Mouse (Mus musculus) intestine, embryonic 14.5 days (tissue): ENCODE measurements around the gene Ppard. TPM values are rescaled to one million over a fixed set of nuclear protein-coding genes. Genes with fewer than 3 reads are reported as not detected.

Experiments used
- ATAC-seq: fragments of 200-750 bp; cut with Nextera tagmentation; replicated peaks from 2 replicates; pipeline ENCODE4 v1.8.0; 2017; ENCODE audit warnings: low read depth, moderate number of reproducible peaks, moderate TSS enrichment, moderate library complexity; ENCODE audit not compliant: low FRiP score, low TSS enrichment
- DNase-seq: peaks from one replicate; pipeline ENCODE4 v3.0.0-alpha.2; 2018; ENCODE audit warnings: low spot score
- H3K27ac ChIP-seq: fragments of 300-500 bp; sonication (generic); 2 replicates; pipeline ENCODE4 v1.5.1; 2014; ENCODE audit warnings: low read depth, mild to moderate bottlenecking, control low read depth
- H3K27me3 ChIP-seq: fragments of 300-500 bp; sonication (generic); replicated peaks from 2 replicates; pipeline ENCODE4 v1.6.1; 2014; ENCODE audit warnings: low read length, control low read depth; ENCODE audit not compliant: control insufficient read depth, insufficient read depth
- H3K36me3 ChIP-seq: fragments of 300-500 bp; sonication (generic); 2 replicates; pipeline ENCODE4 v1.6.1; 2014; ENCODE audit warnings: low read length, control low read depth; ENCODE audit not compliant: control insufficient read depth, insufficient read depth
- H3K4me1 ChIP-seq: fragments of 300-500 bp; sonication (generic); replicated peaks from 2 replicates; pipeline ENCODE4 v1.6.1; 2014; ENCODE audit warnings: low read length, control low read depth, mixed read lengths; ENCODE audit not compliant: control insufficient read depth, insufficient read depth
- H3K4me2 ChIP-seq: fragments of 300-500 bp; sonication (generic); 2 replicates; pipeline ENCODE4 v1.6.1; 2014; ENCODE audit warnings: low read length
- H3K4me3 ChIP-seq: fragments of 300-500 bp; sonication (generic); 2 replicates; pipeline ENCODE4 v1.5.1; 2014; ENCODE audit warnings: low read depth, low read length, control low read depth, mixed read lengths
- H3K9ac ChIP-seq: fragments of 300-500 bp; sonication (generic); 2 replicates; pipeline ENCODE4 v1.6.1; 2014; ENCODE audit warnings: mild to moderate bottlenecking, low read length
- H3K9me3 ChIP-seq: fragments of 300-500 bp; sonication (generic); 2 replicates; pipeline ENCODE4 v1.6.1; 2016; ENCODE audit warnings: low read length, control low read depth; ENCODE audit not compliant: control insufficient read depth
- WGBS: fragments of 180-500 bp; shearing (Covaris S2); extraction: QIAGEN DNeasy Blood & Tissue Kit; methylation state at CpG from one replicate; pipeline ENCODE4 v1.1.7; 2014; 5-methylcytosine and 5-hydroxymethylcytosine counted together
- polyA plus RNA-seq: library from polyadenylated mRNA; unstranded; fragments of >200 nt; fragmentation: Nextera tagmentation; extraction: Ambion mirVana; gene quantifications from 2 replicates; pipeline ENCODE4 v1.2.1, GENCODE M21; 2014

The Ppard gene
- polyA plus RNA-seq, 1 experiment from 2014 or later, result 2.5 TPM

- Histone ChIP-seq H3K9me3 (no peaks in the 10 kb centered on the region), H3K27ac (peak within 1 kb of the TSS; percentile 81), H3K4me1 (peaks cover 14% of the 10 kb centered on the region; the same call in 1 of the 2 replicates), H3K27me3 (no peaks in the 10 kb centered on the region), H3K36me3 (peaks cover 27% of the 10 kb centered on the region), H3K9ac (peak within 1 kb of the TSS; percentile 82), H3K4me3 (peak within 1 kb of the TSS; percentile 55), H3K4me2 (peak within 1 kb of the TSS; percentile 73)
- WGBS, result under 1% methylated on average over 66 of the region's 69 CpGs
- peak; percentile 97 for ATAC-seq
- DNase-seq, result peak; percentile 98
These were observed 80.8 kb downstream of the Ppard start, which contains the start of gene Fance for GRCm38 (mm10) chr17:28313212-28313879. Gene Fance (plus strand): TSS chr17:28313519.

- 1% methylated on average over 11 of the region's 11 CpGs for WGBS
- H3K4me2 ChIP-seq, result peak overlapping the region; percentile 73
These were observed 81.4 kb downstream of the Ppard start for GRCm38 (mm10) chr17:28313880-28314225.

DNA sequence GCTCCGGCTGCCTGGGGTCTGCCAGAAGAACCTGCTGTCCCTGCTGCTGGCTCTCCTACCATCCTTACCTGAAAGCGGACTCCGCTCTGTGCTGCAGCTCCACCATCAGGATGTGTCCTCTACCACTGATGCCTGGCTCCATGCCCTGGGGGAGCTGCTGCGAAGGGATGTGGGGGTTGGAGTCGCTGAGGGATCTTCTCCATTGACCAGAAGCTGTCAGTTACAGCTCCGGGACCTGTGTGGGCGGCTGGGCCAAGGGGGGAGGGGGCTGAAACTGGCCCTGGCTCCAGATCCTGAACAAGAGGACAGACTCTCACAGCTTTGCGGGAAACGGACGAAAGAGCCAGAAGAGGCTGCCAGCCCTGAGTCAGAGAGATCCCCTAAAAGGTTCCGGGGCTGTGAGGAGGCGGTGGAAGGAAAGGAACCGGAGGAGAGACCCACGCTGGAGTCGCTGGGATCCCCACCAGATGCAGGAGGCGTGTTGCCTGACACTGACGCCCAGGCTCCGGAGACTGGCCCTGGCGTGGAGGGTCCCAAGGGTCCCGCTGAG is 83.2 kb downstream of the Ppard start:
- H3K27ac ChIP-seq, result no peak overlapping the region
- no peak overlapping the region for H3K4me3 ChIP-seq
- DNase-seq (no peak), ATAC-seq (no peak)
- H3K4me2 ChIP-seq, result no peak overlapping the region
- H3K27me3 ChIP-seq, result no peaks in the 10 kb centered on the region
- peaks cover 50% of the 10 kb centered on the region for H3K36me3 ChIP-seq
- WGBS, result 90% methylated on average over 20 of the region's 20 CpGs
- H3K9ac ChIP-seq, result no peak overlapping the region
- no peaks in the 10 kb centered on the region for H3K9me3 ChIP-seq
- H3K4me1 ChIP-seq, result peaks cover 9% of the 10 kb centered on the region; the same call in 1 of the 2 replicates

More at GRCm38 (mm10) chr17:28313880-28314225, 81.4 kb downstream of the Ppard start:
- H3K36me3 ChIP-seq, result peaks cover 32% of the 10 kb centered on the region
- peak overlapping the region; percentile 81 for H3K27ac ChIP-seq
- peak overlapping the region; percentile 82 for H3K9ac ChIP-seq
- peak overlapping the region; percentile 55 for H3K4me3 ChIP-seq
- ATAC-seq (peak; percentile 3; the same call in 1 of the 2 replicates), DNase-seq (no peak)
- H3K27me3 ChIP-seq, result no peaks in the 10 kb centered on the region
- H3K9me3 ChIP-seq, result no peaks in the 10 kb centered on the region
- H3K4me1 ChIP-seq, result peaks cover 9% of the 10 kb centered on the region; the same call in 1 of the 2 replicates

- Histone ChIP-seq H3K27ac (no peak overlapping the region), H3K4me3 (no peak overlapping the region), H3K4me1 (peaks cover 9% of the 10 kb centered on the region; the same call in 1 of the 2 replicates), H3K9me3 (no peaks in the 10 kb centered on the region), H3K4me2 (no peak overlapping the region), H3K9ac (no peak overlapping the region), H3K27me3 (no peaks in the 10 kb centered on the region), H3K36me3 (peaks cover 57% of the 10 kb centered on the region)
- DNase-seq (no peak), ATAC-seq (no peak)
- 91% methylated on average over 9 of the region's 9 CpGs for WGBS
These were observed 84.0 kb downstream of the Ppard start for GRCm38 (mm10) chr17:28316476-28316875.

- Histone ChIP-seq H3K9me3 (no peaks in the 10 kb centered on the region), H3K4me1 (peaks cover 9% of the 10 kb centered on the region; the same call in 1 of the 2 replicates), H3K4me3 (no peak overlapping the region), H3K27ac (no peak overlapping the region), H3K36me3 (peaks cover 60% of the 10 kb centered on the region), H3K27me3 (no peaks in the 10 kb centered on the region), H3K4me2 (no peak overlapping the region), H3K9ac (no peak overlapping the region)
- ATAC-seq (no peak), DNase-seq (no peak)
- 73% methylated on average over 8 of the region's 8 CpGs for WGBS
These were observed 84.6 kb downstream of the Ppard start for GRCm38 (mm10) chr17:28317091-28317490.

DNA sequence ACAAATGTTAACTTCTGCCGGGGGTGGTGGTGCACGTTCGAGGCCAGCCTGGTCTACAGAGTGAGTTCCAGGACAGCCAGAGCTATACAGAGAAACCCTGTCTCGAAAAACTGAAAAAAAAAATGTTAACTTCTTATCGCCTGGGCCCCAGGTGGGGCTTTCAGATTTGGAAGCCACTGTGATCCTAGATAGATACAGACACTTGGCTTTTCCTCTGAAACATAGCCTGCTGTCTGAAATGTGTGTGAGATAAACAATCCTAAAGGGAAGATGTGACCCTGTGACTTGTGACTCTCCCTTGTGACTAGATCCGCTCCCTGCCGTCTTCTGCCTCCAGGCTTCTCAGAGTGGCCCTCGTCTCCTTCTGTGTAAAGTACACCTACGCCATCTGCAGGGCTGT is 85.2 kb downstream of the Ppard start:
- DNase-seq, result no peak
- H3K36me3 ChIP-seq, result peaks cover 65% of the 10 kb centered on the region

DNA sequence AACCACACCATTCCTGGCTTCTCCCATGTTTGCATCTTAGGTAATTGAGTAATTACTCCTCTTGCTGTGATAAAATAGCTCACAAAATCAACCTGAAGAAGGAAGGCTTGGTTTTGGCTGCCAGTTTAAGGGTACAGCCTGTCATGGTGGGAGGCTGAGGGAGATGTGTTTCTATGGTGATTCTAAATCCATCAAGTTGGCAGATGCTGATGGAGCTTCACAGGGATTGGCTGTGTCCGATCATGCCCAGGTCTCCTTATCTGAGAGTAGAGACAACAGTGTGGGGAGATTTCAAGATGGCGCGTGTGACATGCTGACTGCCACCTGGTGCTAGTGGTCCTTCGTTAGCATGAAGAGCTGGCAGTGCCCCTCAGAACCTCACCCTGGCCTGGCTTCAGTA is 89.2 kb downstream of the Ppard start:
- no peak overlapping the region for H3K4me2 ChIP-seq
- H3K27ac ChIP-seq, result no peak overlapping the region
- no peak for ATAC-seq
- no peaks in the 10 kb centered on the region for H3K9me3 ChIP-seq
- no peaks in the 10 kb centered on the region for H3K27me3 ChIP-seq
- H3K9ac ChIP-seq, result no peak overlapping the region
- DNase-seq, result no peak
- no peaks in the 10 kb centered on the region for H3K4me1 ChIP-seq
- H3K4me3 ChIP-seq, result no peak overlapping the region
- H3K36me3 ChIP-seq, result peaks cover 67% of the 10 kb centered on the region
- whole genome bisulfite sequencing, result 94% methylated on average over 4 of the region's 4 CpGs

More for the DNA sequence above, 85.2 kb downstream of the Ppard start:
- no peak for ATAC-seq
- Histone ChIP-seq H3K4me2 (no peak overlapping the region), H3K4me1 (peaks cover 9% of the 10 kb centered on the region; the same call in 1 of the 2 replicates), H3K27me3 (no peaks in the 10 kb centered on the region), H3K9me3 (no peaks in the 10 kb centered on the region), H3K9ac (no peak overlapping the region), H3K27ac (no peak overlapping the region), H3K4me3 (no peak overlapping the region)
- WGBS, result 84% methylated on average over 9 of the region's 9 CpGs

DNA sequence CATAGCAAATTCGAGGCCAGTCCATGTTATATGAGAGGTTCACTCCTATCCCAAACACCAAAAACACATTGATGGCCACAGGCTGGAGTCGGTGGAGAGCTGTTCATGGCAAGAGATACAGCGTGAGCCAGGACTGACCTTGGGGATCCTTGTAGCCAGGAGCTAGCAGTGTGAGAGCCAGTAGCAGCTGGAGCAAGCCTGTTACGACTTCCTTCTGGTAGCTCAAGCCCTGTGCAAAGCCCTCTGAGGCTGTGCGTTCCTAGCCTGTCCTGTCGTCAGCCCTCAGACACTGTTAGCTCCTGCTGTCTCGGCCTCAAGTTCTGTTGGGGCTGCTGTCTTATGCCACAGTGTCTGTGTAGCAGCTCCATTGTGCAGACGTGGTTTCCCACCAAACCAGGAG is 91.3 kb downstream of the Ppard start:
- no peak overlapping the region for H3K27ac ChIP-seq
- ATAC-seq, result no peak

More for the DNA sequence above, 91.3 kb downstream of the Ppard start:
- Histone ChIP-seq H3K4me1 (peaks cover 12% of the 10 kb centered on the region), H3K9ac (no peak overlapping the region), H3K4me2 (no peak overlapping the region), H3K4me3 (no peak overlapping the region), H3K27me3 (no peaks in the 10 kb centered on the region), H3K9me3 (no peaks in the 10 kb centered on the region), H3K36me3 (peaks cover 47% of the 10 kb centered on the region)
- WGBS, result 75% methylated on average over 8 of the region's 8 CpGs
- DNase-seq, result no peak
